Mouse (Mus musculus): ENCODE results near the gene Arhgef39. TPM values are rescaled to one million over a fixed set of nuclear protein-coding genes. Genes with fewer than 3 reads are reported as not detected.
A peak's percentile ranks its signal among the peaks of the same experiment; 100 is the strongest.
"Not testable (repeated sequence)": the region's sequence is repeated elsewhere in the genome, so short reads cannot be mapped to it uniquely, and the experiment has no call there.

Arhgef39 gene
- polyA plus RNA-seq, 1 experiment from 2014 or later: 4.4 TPM

DNA sequence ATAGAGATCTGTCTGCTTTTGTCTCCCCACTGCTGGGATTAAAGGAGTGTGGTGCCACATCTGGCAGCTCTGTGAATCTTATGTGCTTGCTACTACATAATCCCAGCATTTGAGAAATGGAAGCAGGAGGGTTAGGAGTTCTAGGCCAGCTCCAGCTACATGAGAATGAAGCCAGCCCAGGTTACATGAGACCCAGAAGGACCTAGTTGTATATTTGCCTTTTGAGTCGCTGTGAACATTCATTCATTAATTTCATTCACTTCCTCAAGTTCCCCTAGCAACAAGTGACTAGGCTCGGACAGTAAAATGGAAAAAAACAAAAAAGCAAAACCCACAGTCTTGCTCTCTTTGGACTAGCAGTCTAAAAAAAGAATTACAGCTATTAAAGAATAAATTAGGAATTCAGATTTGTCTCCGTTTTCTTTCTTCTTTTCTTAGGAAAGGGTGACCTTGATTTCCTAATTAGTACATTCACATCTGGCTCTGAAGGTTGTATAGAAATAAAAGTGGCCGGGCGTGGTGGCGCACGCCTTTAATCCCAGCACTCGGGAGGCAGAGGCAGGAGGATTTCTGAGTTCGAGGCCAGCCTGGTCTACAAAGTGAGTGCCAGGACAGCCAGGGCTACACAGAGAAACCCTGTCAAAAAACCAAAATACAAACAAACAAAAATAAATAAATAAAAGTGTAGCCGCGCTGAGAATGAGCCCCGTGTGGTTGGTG is 7.2 kb downstream of the Arhgef39 start:
- ATAC-seq: no peak
- H3K4me3 ChIP-seq (ENCODE audit: low read depth, low read length): peak overlapping the region; percentile 81
- peak overlapping the region; percentile 93 for H3K27ac ChIP-seq (ENCODE audit: low read length)
- H3K9me3 ChIP-seq (replicated peaks; ENCODE audit: control insufficient read depth, low read length, poor library complexity, severe bottlenecking): no peaks in the 10 kb centered on the region; the same call in 1 of the 2 replicates
- no peaks in the 10 kb centered on the region; the same call in 1 of the 2 replicates for H3K36me3 ChIP-seq (ENCODE audit: control insufficient read depth, insufficient read depth, low read length)
- H3K27me3 ChIP-seq (ENCODE audit: control insufficient read depth, insufficient read depth, low read depth, low read length): no peaks in the 10 kb centered on the region
- H3K4me2 ChIP-seq (ENCODE audit: low read length): peak overlapping the region; percentile 47
- peaks cover 13% of the 10 kb centered on the region for H3K4me1 ChIP-seq (ENCODE audit: control insufficient read depth, insufficient read depth, low read length)
- 42% methylated on average over 12 of the region's 12 CpGs for WGBS
- H3K9ac ChIP-seq (ENCODE audit: low read depth, low read length): no peak overlapping the region

DNA sequence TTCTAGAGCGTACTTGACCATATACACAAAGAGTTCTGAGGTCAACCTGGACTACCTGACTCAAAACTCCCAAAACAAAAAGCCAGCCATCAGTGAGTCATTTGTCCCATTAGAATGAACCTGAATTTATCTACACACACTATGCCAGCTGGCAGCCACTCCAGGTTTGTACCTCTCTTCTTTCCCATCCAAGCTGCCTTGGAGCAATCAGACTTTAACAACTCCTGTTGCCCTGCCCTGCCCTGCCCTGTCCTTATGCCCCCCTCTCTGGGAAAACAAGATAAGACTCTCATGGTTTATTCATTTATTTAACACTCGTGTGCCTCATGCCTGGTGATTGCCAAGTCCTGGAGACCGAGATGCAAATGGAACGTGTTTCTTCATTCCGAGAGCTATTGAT is 8.7 kb downstream of the Arhgef39 start:
- H3K9ac ChIP-seq (ENCODE audit: low read depth, low read length): no peak overlapping the region
- ATAC-seq: no peak
- H3K4me1 ChIP-seq (ENCODE audit: control insufficient read depth, insufficient read depth, low read length): peaks cover 13% of the 10 kb centered on the region
- H3K27ac ChIP-seq (ENCODE audit: low read length): no peak overlapping the region
- 84% methylated on average over 5 of the region's 5 CpGs for WGBS
- H3K36me3 ChIP-seq (ENCODE audit: control insufficient read depth, insufficient read depth, low read length): no peaks in the 10 kb centered on the region; the same call in 1 of the 2 replicates
- H3K4me2 ChIP-seq (ENCODE audit: low read length): no peak overlapping the region
- H3K4me3 ChIP-seq (ENCODE audit: low read depth, low read length): no peak overlapping the region
- no peaks in the 10 kb centered on the region; the same call in 1 of the 2 replicates for H3K9me3 ChIP-seq (replicated peaks; ENCODE audit: control insufficient read depth, low read length, poor library complexity, severe bottlenecking)
- H3K27me3 ChIP-seq (ENCODE audit: control insufficient read depth, insufficient read depth, low read depth, low read length): no peaks in the 10 kb centered on the region

DNA sequence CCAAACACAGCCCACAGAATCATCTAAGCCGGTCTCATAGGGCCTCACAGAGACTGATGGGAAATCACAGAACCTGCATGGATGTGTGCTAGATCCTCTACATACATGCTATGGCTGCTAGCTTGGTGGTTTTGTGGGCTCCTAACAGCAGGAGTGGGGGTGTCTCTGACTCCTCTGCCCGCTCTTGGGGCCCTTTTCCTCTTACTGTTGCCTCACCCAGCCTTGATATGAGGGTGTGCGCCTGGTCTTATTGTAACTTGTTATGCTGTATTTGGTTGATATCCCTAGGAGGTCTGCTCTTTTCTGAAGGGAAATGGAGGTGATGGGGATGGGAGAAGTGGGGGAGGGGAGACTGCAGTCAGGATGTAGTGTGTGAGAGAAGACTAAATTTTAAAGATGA is 9.9 kb downstream of the Arhgef39 start:
- H3K9me3 ChIP-seq (replicated peaks; ENCODE audit: control insufficient read depth, low read length, poor library complexity, severe bottlenecking): no peaks in the 10 kb centered on the region; the same call in 1 of the 2 replicates
- H3K4me2 ChIP-seq (ENCODE audit: low read length): no peak overlapping the region
- H3K27me3 ChIP-seq (ENCODE audit: control insufficient read depth, insufficient read depth, low read depth, low read length): no peaks in the 10 kb centered on the region
- H3K4me3 ChIP-seq (ENCODE audit: low read depth, low read length): no peak overlapping the region
- no peak overlapping the region for H3K9ac ChIP-seq (ENCODE audit: low read depth, low read length)
- 98% methylated on average over 3 of the region's 3 CpGs for WGBS
- no peak for ATAC-seq
- H3K36me3 ChIP-seq (ENCODE audit: control insufficient read depth, insufficient read depth, low read length): no peaks in the 10 kb centered on the region
- peaks cover 6% of the 10 kb centered on the region for H3K4me1 ChIP-seq (ENCODE audit: control insufficient read depth, insufficient read depth, low read length)
- no peak overlapping the region for H3K27ac ChIP-seq (ENCODE audit: low read length)

DNA sequence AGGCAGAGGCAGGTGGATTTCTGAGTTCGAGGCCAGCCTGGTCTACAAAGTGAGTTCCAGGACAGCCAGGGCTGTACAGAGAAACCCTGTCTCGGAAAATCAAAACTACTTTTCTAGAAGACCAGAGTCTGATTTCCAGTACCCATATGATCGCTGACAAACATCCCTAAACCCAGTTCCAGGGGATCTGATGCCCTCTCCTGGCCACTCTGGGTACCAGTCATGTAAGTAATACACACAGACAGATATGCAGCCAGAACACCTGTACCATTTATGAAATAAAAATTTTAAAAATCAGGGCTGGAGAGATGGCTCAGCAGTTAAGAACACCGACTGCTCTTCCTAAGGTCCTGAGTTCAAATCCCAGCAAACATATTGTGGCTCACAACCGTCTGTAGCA is 13.8 kb downstream of the Arhgef39 start:
- H3K4me3 ChIP-seq (ENCODE audit: low read depth, low read length); H3K27me3 ChIP-seq (ENCODE audit: control insufficient read depth, insufficient read depth, low read depth, low read length); H3K4me1 ChIP-seq (ENCODE audit: control insufficient read depth, insufficient read depth, low read length); H3K27ac ChIP-seq (ENCODE audit: low read length); H3K9me3 ChIP-seq (replicated peaks; ENCODE audit: control insufficient read depth, low read length, poor library complexity, severe bottlenecking); ATAC-seq; H3K4me2 ChIP-seq (ENCODE audit: low read length); H3K9ac ChIP-seq (ENCODE audit: low read depth, low read length); H3K36me3 ChIP-seq (ENCODE audit: control insufficient read depth, insufficient read depth, low read length): not testable (repeated sequence)
- WGBS: 86% methylated on average over 5 of the region's 5 CpGs

DNA sequence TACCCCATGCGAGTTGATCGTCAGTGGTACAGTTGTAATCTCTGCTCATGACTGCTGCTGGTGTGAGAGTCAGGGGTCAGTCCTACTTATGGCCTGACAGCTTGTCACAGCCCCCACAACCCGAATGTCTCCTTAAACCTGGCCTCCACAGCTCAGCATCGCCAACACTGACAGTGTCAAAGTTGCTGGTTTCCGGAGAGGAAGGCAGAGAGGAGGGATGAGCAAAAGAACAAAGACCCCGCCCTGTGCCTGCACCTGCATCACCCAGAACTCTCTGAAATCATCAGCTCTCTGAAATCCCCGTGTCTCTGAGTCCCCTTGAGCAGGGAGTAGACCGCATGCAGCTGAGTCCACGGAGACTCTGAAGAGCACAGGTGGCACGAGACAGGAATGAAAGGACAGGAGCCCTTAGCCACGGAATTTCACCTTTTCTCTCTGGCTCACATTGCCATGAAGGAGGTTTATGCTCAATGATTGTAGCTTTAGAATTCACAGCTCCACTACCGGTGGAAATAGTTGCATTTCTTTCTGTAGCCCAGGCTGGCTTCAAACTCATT is 15.9 kb downstream of the Arhgef39 start, which contains the start of gene Sit1:
Sit1 (minus strand) TSS at position 200 of the 557 bp plus-strand sequence.
- Histone ChIP-seq H3K27me3 (ENCODE audit: control insufficient read depth, insufficient read depth, low read depth, low read length) (no peaks in the 10 kb centered on the region), H3K9ac (ENCODE audit: low read depth, low read length) (no peak within 1 kb of the TSS), H3K9me3 (replicated peaks; ENCODE audit: control insufficient read depth, low read length, poor library complexity, severe bottlenecking) (no peaks in the 10 kb centered on the region), H3K4me2 (ENCODE audit: low read length) (no peak within 1 kb of the TSS), H3K4me1 (ENCODE audit: control insufficient read depth, insufficient read depth, low read length) (no peaks in the 10 kb centered on the region), H3K36me3 (ENCODE audit: control insufficient read depth, insufficient read depth, low read length) (no peaks in the 10 kb centered on the region), H3K27ac (ENCODE audit: low read length) (no peak within 1 kb of the TSS), H3K4me3 (ENCODE audit: low read depth, low read length) (no peak within 1 kb of the TSS)
- no peak for ATAC-seq
- WGBS: 61% methylated on average over 12 of the region's 12 CpGs

DNA sequence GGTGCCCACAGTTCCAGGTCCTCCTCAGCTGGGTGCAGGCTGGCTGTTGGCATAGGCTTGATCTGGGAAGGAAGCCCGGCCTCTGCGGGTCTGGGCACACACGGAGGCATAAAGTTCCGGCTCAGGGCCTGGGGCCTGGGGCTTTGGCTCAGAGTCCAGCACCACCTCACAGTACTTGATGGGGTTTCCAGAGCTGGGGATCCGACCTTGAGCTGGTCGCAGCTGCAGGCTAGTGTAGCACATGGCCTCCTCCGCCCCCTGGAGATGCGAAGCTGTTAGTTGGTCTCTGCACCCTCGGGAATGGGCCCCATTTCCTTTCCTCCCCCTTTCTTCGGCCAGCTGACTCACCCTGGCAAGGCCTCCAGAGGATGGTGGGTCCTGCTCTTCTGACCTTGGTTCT is 16.9 kb downstream of the Arhgef39 start:
- Histone ChIP-seq H3K9me3 (replicated peaks; ENCODE audit: control insufficient read depth, low read length, poor library complexity, severe bottlenecking) (no peaks in the 10 kb centered on the region), H3K4me1 (ENCODE audit: control insufficient read depth, insufficient read depth, low read length) (0 out of 2 replicates have a peak, but pooled peaks cover 2% of the 10 kb centered on the region), H3K27me3 (ENCODE audit: control insufficient read depth, insufficient read depth, low read depth, low read length) (no peaks in the 10 kb centered on the region), H3K4me3 (ENCODE audit: low read depth, low read length) (no peak overlapping the region), H3K27ac (ENCODE audit: low read length) (no peak overlapping the region), H3K4me2 (ENCODE audit: low read length) (no peak overlapping the region), H3K36me3 (ENCODE audit: control insufficient read depth, insufficient read depth, low read length) (no peaks in the 10 kb centered on the region), H3K9ac (ENCODE audit: low read depth, low read length) (no peak overlapping the region)
- no peak for ATAC-seq
- 79% methylated on average over 10 of the region's 10 CpGs for whole genome bisulfite sequencing

DNA sequence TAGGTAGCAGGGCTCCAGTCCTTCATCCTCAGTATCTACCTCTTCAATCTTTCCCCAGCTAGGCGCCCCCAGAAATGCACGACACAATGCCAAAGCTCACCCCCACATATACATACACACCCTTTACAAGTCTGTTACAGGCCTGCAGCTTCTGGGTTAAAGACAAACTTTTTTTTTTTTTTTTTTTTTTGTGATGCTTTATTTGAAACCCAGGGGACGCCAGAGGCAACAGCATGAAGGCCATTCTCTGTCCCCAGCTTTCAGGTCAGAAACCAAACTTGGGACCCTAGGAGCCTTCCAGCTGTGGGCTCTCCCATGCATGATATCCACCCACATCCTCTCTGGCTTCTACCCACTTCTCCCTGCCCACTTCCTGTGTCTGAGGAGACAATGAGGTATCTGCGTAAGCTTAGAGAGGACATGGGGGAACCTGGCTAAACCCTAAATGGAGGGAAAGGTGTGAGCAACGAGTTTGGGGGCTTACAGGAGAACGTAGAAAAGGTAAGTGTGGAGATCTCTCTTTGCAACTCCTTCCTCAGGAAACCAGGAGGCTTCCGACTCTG is 17.5 kb downstream of the Arhgef39 start:
- Histone ChIP-seq H3K36me3 (ENCODE audit: control insufficient read depth, insufficient read depth, low read length) (no peaks in the 10 kb centered on the region), H3K9me3 (replicated peaks; ENCODE audit: control insufficient read depth, low read length, poor library complexity, severe bottlenecking) (no peaks in the 10 kb centered on the region), H3K9ac (ENCODE audit: low read depth, low read length) (no peak overlapping the region), H3K27me3 (ENCODE audit: control insufficient read depth, insufficient read depth, low read depth, low read length) (no peaks in the 10 kb centered on the region), H3K4me3 (ENCODE audit: low read depth, low read length) (no peak overlapping the region), H3K4me2 (ENCODE audit: low read length) (no peak overlapping the region), H3K4me1 (ENCODE audit: control insufficient read depth, insufficient read depth, low read length) (0 out of 2 replicates have a peak, but pooled peaks cover 2% of the 10 kb centered on the region), H3K27ac (ENCODE audit: low read length) (no peak overlapping the region)
- WGBS: 72% methylated on average over 7 of the region's 7 CpGs
- no peak for ATAC-seq

DNA sequence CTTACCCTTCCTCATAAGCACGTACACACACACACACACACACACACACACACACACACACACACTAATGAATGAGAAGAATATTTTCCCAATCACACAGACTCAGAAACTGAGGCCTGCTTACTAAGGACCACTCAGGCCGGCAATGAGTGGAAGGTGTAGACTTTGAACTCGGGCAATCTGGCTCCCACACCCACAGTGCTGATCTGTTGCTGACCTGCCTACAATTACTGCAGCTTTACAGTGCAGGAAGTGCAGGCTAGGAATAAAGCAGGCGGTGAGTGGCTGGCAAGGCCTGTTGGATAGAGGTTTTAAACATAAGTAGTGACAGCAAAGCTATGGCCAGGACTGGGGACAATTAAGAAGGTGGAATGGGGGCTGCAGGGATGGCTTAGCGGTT is 18.5 kb downstream of the Arhgef39 start:
- Histone ChIP-seq H3K27ac (ENCODE audit: low read length) (no peak overlapping the region), H3K4me3 (ENCODE audit: low read depth, low read length) (no peak overlapping the region), H3K9ac (ENCODE audit: low read depth, low read length) (no peak overlapping the region), H3K27me3 (ENCODE audit: control insufficient read depth, insufficient read depth, low read depth, low read length) (no peaks in the 10 kb centered on the region), H3K4me1 (ENCODE audit: control insufficient read depth, insufficient read depth, low read length) (0 out of 2 replicates have a peak, but pooled peaks cover 2% of the 10 kb centered on the region), H3K4me2 (ENCODE audit: low read length) (no peak overlapping the region), H3K36me3 (ENCODE audit: control insufficient read depth, insufficient read depth, low read length) (no peaks in the 10 kb centered on the region), H3K9me3 (replicated peaks; ENCODE audit: control insufficient read depth, low read length, poor library complexity, severe bottlenecking) (no peaks in the 10 kb centered on the region)
- 89% methylated on average over 5 of the region's 5 CpGs for WGBS
- no peak for ATAC-seq

Data from midbrain, embryonic 16.5 days (tissue).